In genomic region chr9:69621006-69621405, GRCm38 (mm10) we compare ENCODE assay signal across 14 mouse cellular contexts.
"Had no signal": no experiment of that assay in that cellular context is flagged by ENCODE, and none has a peak within 500 bp of the region (broad histone marks: within the 10 kb centered on the region; RNA-seq: fewer than 3 reads in every experiment).

No protein-coding gene starts in this region.

- DNase-seq: kidney, adult 11 months; kidney, postnatal 10 days; right cerebral cortex, adult 18-20 months; thymus, adult 2 months; thymus, postnatal 25 days had no signal

- H3K4me3 ChIP-seq: left cerebral cortex, adult 2 months; limb, embryonic 15.5 days; liver, embryonic 12.5 days; lung, embryonic 15.5 days; megakaryocyte, embryonic 14.5 days; midbrain, embryonic 13.5 days; myocyte; neural tube, embryonic 15.5 days had no signal

- H3K27ac ChIP-seq: left cerebral cortex, adult 2 months; limb, embryonic 15.5 days; liver, embryonic 12.5 days; lung, embryonic 15.5 days; midbrain, embryonic 13.5 days; neural tube, embryonic 15.5 days; stomach, postnatal 0 days had no signal

- H3K4me2 ChIP-seq: limb, embryonic 15.5 days; liver, embryonic 12.5 days; lung, embryonic 15.5 days; midbrain, embryonic 13.5 days; neural tube, embryonic 15.5 days had no signal

- H3K36me3 ChIP-seq: limb, embryonic 15.5 days; liver, embryonic 12.5 days; lung, embryonic 15.5 days; midbrain, embryonic 13.5 days; neural tube, embryonic 15.5 days had no signal

- H3K4me1 ChIP-seq: limb, embryonic 15.5 days; liver, embryonic 12.5 days; lung, embryonic 15.5 days; megakaryocyte, embryonic 14.5 days; neural tube, embryonic 15.5 days had no signal

- H3K9ac ChIP-seq: limb, embryonic 15.5 days; liver, embryonic 12.5 days; lung, embryonic 15.5 days; midbrain, embryonic 13.5 days; neural tube, embryonic 15.5 days had no signal

- H3K27me3 ChIP-seq: limb, embryonic 15.5 days; liver, embryonic 12.5 days; lung, embryonic 15.5 days; neural tube, embryonic 15.5 days had no signal

- ATAC-seq: liver, embryonic 12.5 days; midbrain, embryonic 13.5 days had no signal

- H3K9me3 ChIP-seq: limb, embryonic 15.5 days; liver, embryonic 12.5 days; lung, embryonic 15.5 days; midbrain, embryonic 13.5 days; neural tube, embryonic 15.5 days had no signal
